Comparison of ENCODE assay signal across 9 mouse cellular contexts in genomic region chr4:152103025-152103424, GRCm38 (mm10). TPM values are rescaled to one million over a fixed set of nuclear protein-coding genes. Genes with fewer than 3 reads are reported as not detected.
DNase-seq lines count a peak whose midpoint lies in the region; ATAC-seq and TF ChIP-seq lines count a peak whose summit lies in the region.
"Had no signal": no experiment of that assay in that cellular context is flagged by ENCODE, and none has a peak within 500 bp of the region (broad histone marks: within the 10 kb centered on the region; RNA-seq: fewer than 3 reads in every experiment).

No protein-coding gene starts in this region.

- intact Hi-C loops in left cerebral cortex, postnatal 25 days (cut with DNase I): no loop called here

- H3K9me3 ChIP-seq in kidney, embryonic 15.5 days (replicated peaks): no peaks in the 10 kb centered on the region
- H3K9me3 ChIP-seq: liver, embryonic 15.5 days had no signal

- no peak for TF ChIP-seq POLR2A in bone marrow macrophage, adult 2 months (IDR thresholded peaks at IDR 0.05; ENCODE audit: borderline replicate concordance, low read depth, low read length)

- H3K4me2 ChIP-seq in kidney, embryonic 15.5 days: no peak overlapping the region
- H3K4me2 ChIP-seq: liver, embryonic 15.5 days had no signal

- H3K4me1 ChIP-seq in kidney, embryonic 15.5 days: peaks cover 58% of the 10 kb centered on the region
- peaks cover 2% of the 10 kb centered on the region; the same call in 1 of the 2 replicates for H3K4me1 ChIP-seq in bone marrow macrophage, adult 2 months (ENCODE audit: control insufficient read depth, insufficient read depth, low read length)

- H3K36me3 ChIP-seq in kidney, embryonic 15.5 days: peaks cover 48% of the 10 kb centered on the region

- H3K27me3 ChIP-seq in kidney, embryonic 15.5 days: no peaks in the 10 kb centered on the region
- H3K27me3 ChIP-seq: liver, embryonic 15.5 days had no signal

- no peak overlapping the region for H3K27ac ChIP-seq in kidney, embryonic 15.5 days
- no peak overlapping the region for H3K27ac ChIP-seq in bone marrow macrophage, adult 2 months (ENCODE audit: insufficient read depth, low read depth, low read length)
- H3K27ac ChIP-seq: liver, embryonic 15.5 days had no signal

- ATAC-seq in kidney, embryonic 15.5 days (replicated peaks; ENCODE audit: low FRiP score): no peak
- peak; percentile 49 for ATAC-seq in neutrophil, adult 5-6 weeks (ENCODE audit: extremely low read depth, insufficient number of reproducible peaks, low FRiP score, poor library complexity, severe bottlenecking)

- TF ChIP-seq CTCF in bone marrow macrophage, adult 2 months (IDR thresholded peaks at IDR 0.05; ENCODE audit: low read depth, low read length): peak; percentile 84

- DNase-seq in kidney, adult 18-20 months: peak; percentile 87
- DNase-seq in ES-CJ7 (ENCODE audit: low read depth, low spot score): peak; percentile 86
- peak; percentile 79 to 82 for DNase-seq in frontal cortex, postnatal 36 days (ENCODE audit: low spot score in 2 of 2)
- DNase-seq in left cerebral cortex, postnatal 25 days (ENCODE audit: low spot score in 2 of 2): peak; percentile 76 to 82
- DNase-seq in thymus, postnatal 4 days: peak; percentile 95

- 42% methylated on average over 7 of the region's 7 CpGs for WGBS in kidney, embryonic 15.5 days

- no peak overlapping the region for H3K9ac ChIP-seq in kidney, embryonic 15.5 days
- H3K9ac ChIP-seq: liver, embryonic 15.5 days had no signal

- no peak overlapping the region for H3K4me3 ChIP-seq in kidney, embryonic 15.5 days (replicated peaks)
- H3K4me3 ChIP-seq in bone marrow macrophage, adult 2 months (ENCODE audit: insufficient read depth, low read length): no peak overlapping the region
- H3K4me3 ChIP-seq: liver, embryonic 15.5 days had no signal

RNA-seq across cellular contexts. Expression of gene Tnfrsf25, which starts 12.7 kb away (rescaled TPM):
- 1.5 and 2.4 TPM in 2 replicates for polyA plus RNA-seq in kidney, embryonic 15.5 days (2015; fragmentation: Nextera tagmentation; extraction: Ambion mirVana)
- not detected in 2 replicates for polyA plus RNA-seq in bone marrow macrophage, adult 2 months (2012; ENCODE audit: insufficient read depth, insufficient read length, missing spikeins)
- total RNA-seq in left cerebral cortex, postnatal 25 days (2021): 10 to 100 TPM; 13.5 to 18.0 TPM
- total RNA-seq in neutrophil, adult 5-6 weeks (2017): 1.8 and 2.3 TPM in 2 replicates

RNA-seq across cellular contexts. Expression of gene Plekhg5, which starts 30.7 kb away (rescaled TPM):
- 19.8 and 20.9 TPM in 2 replicates for polyA plus RNA-seq in kidney, embryonic 15.5 days (2015; fragmentation: Nextera tagmentation; extraction: Ambion mirVana)
- polyA plus RNA-seq in bone marrow macrophage, adult 2 months (2012; ENCODE audit: insufficient read depth, insufficient read length, missing spikeins): 2.6 and 3.0 TPM in 2 replicates
- 10 to 100 TPM; 72.1 to 93.5 TPM for total RNA-seq in left cerebral cortex, postnatal 25 days (2021)
- total RNA-seq in neutrophil, adult 5-6 weeks (2017): 0.81 and 2.5 TPM in 2 replicates

RNA-seq across cellular contexts. Expression of gene Espn, which starts 49.1 kb away (rescaled TPM):
- 25.5 and 28.1 TPM in 2 replicates for polyA plus RNA-seq in kidney, embryonic 15.5 days (2015; fragmentation: Nextera tagmentation; extraction: Ambion mirVana)
- 0.44 and 0.97 TPM in 2 replicates for polyA plus RNA-seq in bone marrow macrophage, adult 2 months (2012; ENCODE audit: insufficient read depth, insufficient read length, missing spikeins)
- 1 to 10 TPM in 1 of 2 experiments, under 1 TPM in 1; 0.73 to 1.2 TPM for total RNA-seq in left cerebral cortex, postnatal 25 days (2021)
- 0.12 and 0.23 TPM in 2 replicates for total RNA-seq in neutrophil, adult 5-6 weeks (2017)

RNA-seq across cellular contexts. Expression of gene Hes2, which starts 55.6 kb away (rescaled TPM):
- polyA plus RNA-seq in kidney, embryonic 15.5 days (2015; fragmentation: Nextera tagmentation; extraction: Ambion mirVana): 0.08 and 0.17 TPM in 2 replicates
- polyA plus RNA-seq in bone marrow macrophage, adult 2 months (2012; ENCODE audit: insufficient read depth, insufficient read length, missing spikeins): not detected in 2 replicates
- not detected for total RNA-seq in left cerebral cortex, postnatal 25 days (2021)
- not detected in 2 replicates for total RNA-seq in neutrophil, adult 5-6 weeks (2017)
- polyA plus RNA-seq: liver, embryonic 15.5 days had no signal

Comparison
In these comparisons a context has a peak if more than half of its experiments do, and no peak if none do; other contexts are left out.
1. RNA of gene Plekhg5, which starts 30.7 kb away (total RNA-seq): 72.1 to 93.5 TPM in left cerebral cortex, postnatal 25 days; 0.81 to 2.5 TPM in neutrophil, adult 5-6 weeks; every median in the first group is over 10 times any median in the second.
2. Peak in every context shown above with its lines, with median percentiles within 50 percentile points of each other: DNase-seq.